ENCODE assay signal across 9 mouse cellular contexts in the genomic region with DNA sequence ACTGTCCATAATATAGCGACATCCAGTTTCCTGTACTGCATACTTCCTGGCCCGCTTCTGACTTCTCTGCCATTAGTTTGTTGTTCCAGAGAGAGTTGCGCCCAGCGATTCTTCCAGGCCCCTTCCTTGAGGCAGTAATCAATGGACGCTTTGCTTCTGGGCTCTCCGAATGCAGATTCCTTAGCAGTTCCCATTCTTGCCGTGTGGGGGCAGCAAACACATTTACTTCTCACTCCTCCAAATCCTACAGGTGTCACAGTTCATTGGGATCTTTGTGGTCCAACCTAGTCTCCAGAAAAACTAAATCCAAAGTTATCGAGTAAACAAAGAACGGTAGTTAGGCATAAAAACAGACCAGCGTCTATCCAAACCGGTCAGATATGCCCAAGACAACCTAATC. TPM values are rescaled to one million over a fixed set of nuclear protein-coding genes. Genes with fewer than 3 reads are reported as not detected.
DNase-seq lines count a peak whose midpoint lies in the region; ATAC-seq lines count a peak whose summit lies in the region.
"Had no signal": no experiment of that assay in that cellular context is flagged by ENCODE, and none has a peak within 500 bp of the region (broad histone marks: within the 10 kb centered on the region; RNA-seq: fewer than 3 reads in every experiment).

No protein-coding gene starts in this region.

- ATAC-seq in cerebellum, adult (ENCODE audit: insufficient number of reproducible peaks, low FRiP score, low TSS enrichment), result no peak
- no peak for ATAC-seq in midbrain, embryonic 14.5 days (ENCODE audit: low FRiP score, low TSS enrichment)
- ATAC-seq in midbrain, embryonic 16.5 days, result no peak

- no peaks in the 10 kb centered on the region for H3K4me1 ChIP-seq in midbrain, embryonic 14.5 days (ENCODE audit: control insufficient read depth, insufficient read depth, low read length)
- 0 out of 2 replicates have a peak, but pooled peaks cover 5% of the 10 kb centered on the region for H3K4me1 ChIP-seq in midbrain, embryonic 16.5 days (ENCODE audit: control insufficient read depth, insufficient read depth, low read length)

- H3K9ac ChIP-seq in midbrain, embryonic 14.5 days (replicated peaks; ENCODE audit: low read length), result no peak overlapping the region
- no peak overlapping the region for H3K9ac ChIP-seq in midbrain, embryonic 16.5 days (ENCODE audit: low read depth, low read length)
- H3K9ac ChIP-seq: heart, embryonic 13.5 days had no signal

- WGBS in midbrain, embryonic 14.5 days, result 61% methylated on average over 11 of the region's 11 CpGs
- WGBS in midbrain, embryonic 16.5 days, result 57% methylated on average over 11 of the region's 11 CpGs

- no peaks in the 10 kb centered on the region for H3K9me3 ChIP-seq in midbrain, embryonic 14.5 days (ENCODE audit: control insufficient read depth, low read length)
- no peaks in the 10 kb centered on the region for H3K9me3 ChIP-seq in midbrain, embryonic 16.5 days (replicated peaks; ENCODE audit: control insufficient read depth, low read length, poor library complexity, severe bottlenecking)
- H3K9me3 ChIP-seq: heart, embryonic 13.5 days had no signal

- H3K27me3 ChIP-seq in midbrain, embryonic 14.5 days (ENCODE audit: control insufficient read depth, insufficient read depth, low read length), result no peaks in the 10 kb centered on the region
- no peaks in the 10 kb centered on the region for H3K27me3 ChIP-seq in midbrain, embryonic 16.5 days (ENCODE audit: control insufficient read depth, insufficient read depth, low read depth, low read length)
- H3K27me3 ChIP-seq: heart, embryonic 13.5 days had no signal

- H3K36me3 ChIP-seq in midbrain, embryonic 14.5 days (ENCODE audit: control insufficient read depth, insufficient read depth, low read length), result no peaks in the 10 kb centered on the region
- H3K36me3 ChIP-seq in midbrain, embryonic 16.5 days (ENCODE audit: control insufficient read depth, insufficient read depth, low read length), result no peaks in the 10 kb centered on the region
- H3K36me3 ChIP-seq: heart, embryonic 13.5 days had no signal

- H3K27ac ChIP-seq in midbrain, embryonic 14.5 days (replicated peaks; ENCODE audit: low read depth, low read length), result no peak overlapping the region
- no peak overlapping the region for H3K27ac ChIP-seq in midbrain, embryonic 16.5 days (ENCODE audit: low read length)
- H3K27ac ChIP-seq: heart, embryonic 13.5 days had no signal

- no peak overlapping the region for H3K4me3 ChIP-seq in midbrain, embryonic 14.5 days (replicated peaks; ENCODE audit: low read depth, low read length)
- no peak overlapping the region for H3K4me3 ChIP-seq in midbrain, embryonic 16.5 days (ENCODE audit: low read depth, low read length)
- H3K4me3 ChIP-seq: heart, embryonic 13.5 days had no signal

- DNase-seq in cerebellum, adult 18-20 months, result peak; percentile 26 to 29
- DNase-seq in midbrain, embryonic 14.5 days, result peak; percentile 70
- peak; percentile 80 to 84 for DNase-seq in cerebellum, postnatal 10 days
- DNase-seq in kidney, postnatal 36 days, result peak; percentile 50 to 84
- peak; percentile 52 for DNase-seq in lung, postnatal 14 days
- DNase-seq in thymus, postnatal 14 days, result peak; percentile 47

- no peak overlapping the region for H3K4me2 ChIP-seq in midbrain, embryonic 14.5 days (ENCODE audit: low read length)
- no peak overlapping the region for H3K4me2 ChIP-seq in midbrain, embryonic 16.5 days (ENCODE audit: low read length)
- H3K4me2 ChIP-seq: heart, embryonic 13.5 days had no signal

RNA-seq across cellular contexts. Expression of a gene that starts 46.2 kb away (rescaled TPM):
- not detected in 2 replicates for polyA plus RNA-seq in midbrain, embryonic 14.5 days (2014; fragmentation: Nextera tagmentation; extraction: Ambion mirVana)
- polyA plus RNA-seq in midbrain, embryonic 16.5 days (2015; fragmentation: Nextera tagmentation; extraction: Ambion mirVana), result not detected in 2 replicates
- polyA plus RNA-seq: heart, embryonic 13.5 days had no signal

RNA-seq across cellular contexts. Expression of a gene that starts 58.3 kb away (rescaled TPM):
- 5.6 and 5.9 TPM in 2 replicates for polyA plus RNA-seq in midbrain, embryonic 14.5 days (2014; fragmentation: Nextera tagmentation; extraction: Ambion mirVana)
- 9.6 and 10.8 TPM in 2 replicates for polyA plus RNA-seq in midbrain, embryonic 16.5 days (2015; fragmentation: Nextera tagmentation; extraction: Ambion mirVana)

Comparison
In these comparisons a context has a peak if more than half of its experiments do, and no peak if none do; other contexts are left out.
1. DNase-seq: peak in every context shown above with its lines; median percentile 82 in cerebellum, postnatal 10 days; 70 in midbrain, embryonic 14.5 days; 67 in kidney, postnatal 36 days; 52 in lung, postnatal 14 days; 47 in thymus, postnatal 14 days; 28 in cerebellum, adult 18-20 months.